Mouse (Mus musculus) right cerebral cortex, postnatal 14 days (tissue): ENCODE data around the gene Myh2.

Experiments
- DNase-seq: peaks from one replicate; pipeline ENCODE4 v3.0.0; 2022

Myh2 gene

DNA sequence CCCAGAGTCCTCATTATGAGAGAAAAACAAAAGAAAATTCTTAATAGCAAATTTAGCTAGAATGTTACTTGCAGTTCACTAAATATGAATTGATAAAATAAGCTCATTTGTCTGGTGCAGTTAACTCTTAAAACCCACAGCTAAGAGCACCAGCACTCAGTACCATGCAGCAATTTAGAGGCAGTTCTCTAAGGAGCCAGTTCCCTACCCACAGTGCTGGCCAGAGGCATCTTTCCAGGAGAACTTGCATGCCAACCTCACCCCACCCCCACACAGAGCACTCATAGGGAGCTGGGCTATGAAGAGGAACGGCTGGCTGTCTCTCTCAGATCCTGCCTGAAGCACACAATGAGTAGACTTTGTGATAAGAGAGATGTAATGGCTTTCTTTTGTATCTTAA, 17.7 kb upstream of the Myh2 start:
- peak; percentile 47 for DNase-seq

DNA sequence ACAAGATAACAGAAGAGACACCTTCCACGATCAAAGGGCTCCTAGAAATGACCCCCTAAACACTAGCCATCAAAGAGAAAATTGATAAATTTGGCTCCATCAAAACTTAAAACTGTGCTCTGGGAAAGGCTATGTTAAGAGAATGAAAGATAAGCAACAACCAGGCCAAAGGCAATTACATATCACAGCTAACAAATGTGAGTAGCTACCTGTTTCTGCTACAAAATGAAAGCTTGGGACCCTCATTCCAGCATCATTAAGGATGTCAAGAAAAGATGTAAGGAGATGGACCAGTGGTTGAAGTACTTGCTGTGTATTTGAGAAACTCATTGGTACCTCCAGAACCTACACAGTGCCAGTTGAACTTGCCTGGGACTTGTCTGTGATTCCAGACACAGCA, 17.0 kb upstream of the Myh2 start:
- DNase-seq: no peak

DNA sequence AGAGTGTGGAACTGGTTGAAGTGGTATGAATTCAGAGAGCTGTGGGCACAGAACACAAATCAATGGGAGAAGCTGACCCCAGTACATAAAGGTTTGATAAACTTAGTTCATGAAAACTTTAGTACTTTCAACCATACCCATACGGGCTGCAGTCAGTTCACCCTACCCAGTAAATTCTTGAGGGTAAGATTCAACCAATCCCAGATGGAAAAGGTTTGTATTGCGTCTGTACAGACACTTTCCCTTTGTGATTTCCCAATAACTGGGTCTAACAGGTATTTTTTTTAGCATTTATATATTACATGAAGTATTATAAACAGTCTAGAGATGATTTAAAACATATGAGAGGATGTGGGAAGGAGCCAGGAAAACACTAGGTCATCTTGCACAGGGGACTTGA, 15.2 kb upstream of the Myh2 start:
- no peak for DNase-seq

DNA sequence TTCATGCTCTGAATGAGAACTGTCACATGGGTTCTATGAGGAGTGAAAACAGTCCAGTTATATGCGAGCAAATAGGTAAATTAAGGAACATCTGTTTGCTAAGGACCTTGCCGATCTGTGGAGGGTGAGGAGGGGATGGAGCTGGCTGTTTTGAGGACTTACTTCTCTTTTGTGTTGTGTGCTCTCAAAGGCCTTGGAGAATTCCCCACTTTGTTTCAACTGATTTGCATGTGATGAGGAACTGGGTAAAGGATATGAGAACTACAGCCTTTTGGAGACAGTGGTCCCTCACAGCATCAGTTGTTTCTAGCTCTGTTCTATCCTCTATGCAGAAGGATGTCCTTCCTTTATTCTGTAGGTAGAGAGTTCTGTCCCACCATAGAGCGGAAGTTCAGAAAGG, 10.7 kb upstream of the Myh2 start:
- no peak for DNase-seq

DNA sequence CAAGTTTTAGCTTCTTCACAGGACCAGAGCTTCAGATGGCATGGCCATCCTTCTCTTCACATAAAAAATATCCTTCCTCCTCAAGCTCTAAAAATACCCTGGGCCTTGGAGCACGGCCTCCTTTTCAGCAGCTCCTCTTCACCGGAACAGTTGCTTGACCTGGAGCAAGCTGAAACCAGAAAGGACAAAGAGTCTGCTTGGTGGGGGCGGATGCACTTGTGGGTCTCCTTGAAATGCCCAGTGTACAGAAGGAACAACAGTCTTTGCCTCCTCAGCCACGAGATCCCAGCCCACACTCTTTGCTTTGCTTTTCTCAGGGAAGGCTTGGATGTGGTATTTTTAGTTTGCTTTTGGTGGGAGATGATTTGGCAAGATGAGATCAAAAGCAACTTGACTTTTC, 7.1 kb upstream of the Myh2 start:
- DNase-seq: no peak

DNA sequence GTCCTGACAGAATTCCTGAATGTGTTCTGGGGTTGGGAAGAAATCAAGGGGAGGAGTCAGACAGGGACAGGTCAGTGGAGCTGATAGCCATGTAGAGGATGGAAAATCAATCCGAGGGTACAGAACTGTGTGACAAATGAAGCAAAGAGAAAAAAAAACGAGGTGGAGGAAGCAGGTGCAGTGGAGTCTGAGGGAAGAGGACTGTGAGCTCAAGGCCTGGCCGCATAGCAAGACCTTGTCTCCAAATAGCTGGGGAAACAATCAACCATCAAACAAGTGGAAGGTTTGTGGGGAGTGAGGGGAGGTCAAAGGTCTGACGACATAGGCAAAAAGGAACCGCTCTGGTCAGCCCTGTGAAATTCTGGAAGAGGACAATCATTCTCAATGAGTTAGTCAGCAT, 6.0 kb upstream of the Myh2 start:
- DNase-seq: no peak

DNA sequence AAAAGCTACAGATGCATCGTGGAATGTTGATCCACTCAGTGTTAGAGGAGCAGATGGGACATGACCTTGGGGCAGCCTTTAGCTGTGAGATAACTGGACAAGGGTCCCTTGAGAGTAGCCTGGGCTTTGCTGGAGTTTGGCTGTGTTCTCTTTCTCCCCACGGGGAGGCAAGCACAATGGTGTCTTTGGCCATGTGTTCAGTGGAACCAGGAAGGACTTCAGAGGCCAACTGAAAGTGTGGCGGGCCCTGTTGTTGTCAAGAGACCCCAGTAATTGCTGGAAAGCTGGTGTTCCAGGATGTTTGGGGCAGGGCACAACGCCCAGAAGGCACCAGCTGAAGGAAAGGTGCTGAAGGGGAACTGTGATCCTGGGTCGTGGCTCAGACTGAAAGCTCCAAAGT, 1.5 kb upstream of the Myh2 start:
- DNase-seq: no peak

DNA sequence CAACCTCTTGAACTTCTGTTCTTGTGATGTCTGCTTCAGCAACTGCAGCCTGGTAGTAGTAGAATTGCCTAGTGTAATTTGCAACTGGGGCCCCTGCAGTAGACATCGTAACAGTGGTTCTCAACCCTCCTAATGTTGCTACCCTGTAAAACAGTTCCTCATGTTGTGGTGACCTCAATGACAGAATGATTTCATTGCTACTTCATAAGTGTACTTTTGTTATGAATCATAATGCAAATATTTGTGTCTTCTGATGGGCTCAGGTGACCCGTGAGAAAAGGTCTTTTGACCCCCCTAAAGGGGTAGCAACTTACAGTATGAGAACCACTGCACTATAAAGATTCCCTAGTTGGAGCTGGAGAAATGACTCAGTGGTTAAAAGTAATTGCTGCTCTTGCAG, 1.6 kb downstream of the Myh2 start:
- DNase-seq: no peak

DNA sequence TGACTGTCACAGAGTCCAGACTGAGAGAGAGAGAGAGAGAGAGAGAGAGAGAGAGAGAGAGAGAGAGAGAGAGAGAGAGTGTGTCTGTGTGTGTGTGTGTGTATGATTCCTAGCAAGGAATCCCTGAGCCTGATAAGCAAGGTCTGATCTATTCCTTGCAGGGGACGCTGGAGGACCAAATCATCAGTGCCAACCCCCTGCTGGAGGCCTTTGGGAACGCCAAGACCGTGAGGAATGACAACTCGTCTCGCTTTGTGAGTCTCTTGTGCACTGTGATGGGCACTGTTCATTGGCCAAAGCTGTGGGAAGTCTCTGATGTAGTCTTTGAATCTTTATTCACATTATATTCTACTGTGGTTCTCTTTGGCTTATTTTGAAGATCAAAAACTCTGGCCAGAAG, 5.5 kb downstream of the Myh2 start:
- no peak for DNase-seq

DNA sequence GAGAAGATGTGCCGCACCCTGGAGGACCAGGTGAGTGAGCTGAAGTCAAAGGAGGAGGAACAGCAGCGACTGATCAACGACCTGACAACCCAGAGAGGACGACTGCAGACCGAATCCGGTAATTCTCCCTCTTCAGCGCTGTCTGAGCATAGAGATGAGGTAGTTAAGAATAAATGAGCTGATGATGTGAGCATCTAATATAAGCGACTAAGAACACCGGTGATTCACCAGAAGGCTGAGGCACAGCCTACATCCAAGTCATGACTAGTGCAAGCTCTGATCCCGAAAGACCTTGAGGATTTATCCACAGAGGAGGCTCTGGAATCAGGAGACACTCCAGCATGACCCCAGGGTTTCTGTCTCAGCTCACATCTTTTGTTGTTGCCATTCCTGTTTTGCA, 19.5 kb downstream of the Myh2 start:
- no peak for DNase-seq

DNA sequence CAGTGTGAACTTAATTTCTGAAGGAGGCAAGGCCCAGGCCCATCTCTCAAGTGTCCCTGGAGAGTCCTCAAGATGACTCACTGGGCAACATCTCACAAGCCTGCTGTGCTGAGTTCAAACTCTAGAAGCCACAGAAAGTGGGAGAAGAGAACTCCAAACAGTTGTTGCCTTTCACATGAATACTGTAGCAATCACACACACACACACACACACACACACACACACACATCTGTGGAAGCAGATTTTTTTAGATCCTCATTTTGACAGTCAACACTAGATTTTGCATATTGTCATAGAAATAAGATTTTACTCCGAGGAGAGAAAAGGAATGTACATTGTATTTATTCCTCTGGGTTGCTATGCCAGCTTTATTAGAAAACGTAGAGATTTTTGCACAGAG, 20.0 kb downstream of the Myh2 start:
- no peak for DNase-seq

DNA sequence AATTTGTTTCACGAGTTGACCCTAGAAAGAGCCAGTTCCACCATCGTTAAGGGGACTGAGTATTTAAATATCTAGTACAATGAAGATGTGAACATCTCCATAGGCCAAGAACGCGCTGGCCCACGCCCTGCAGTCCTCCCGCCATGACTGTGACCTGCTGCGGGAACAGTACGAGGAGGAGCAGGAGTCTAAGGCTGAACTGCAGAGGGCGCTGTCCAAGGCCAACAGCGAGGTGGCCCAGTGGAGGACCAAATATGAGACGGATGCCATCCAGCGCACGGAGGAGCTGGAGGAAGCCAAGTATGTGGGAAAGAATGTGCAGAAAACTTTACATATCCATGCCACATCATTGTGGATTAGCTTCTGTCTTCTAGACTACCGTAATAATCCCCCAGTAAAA, 20.7 kb downstream of the Myh2 start:
- no peak for DNase-seq

DNA sequence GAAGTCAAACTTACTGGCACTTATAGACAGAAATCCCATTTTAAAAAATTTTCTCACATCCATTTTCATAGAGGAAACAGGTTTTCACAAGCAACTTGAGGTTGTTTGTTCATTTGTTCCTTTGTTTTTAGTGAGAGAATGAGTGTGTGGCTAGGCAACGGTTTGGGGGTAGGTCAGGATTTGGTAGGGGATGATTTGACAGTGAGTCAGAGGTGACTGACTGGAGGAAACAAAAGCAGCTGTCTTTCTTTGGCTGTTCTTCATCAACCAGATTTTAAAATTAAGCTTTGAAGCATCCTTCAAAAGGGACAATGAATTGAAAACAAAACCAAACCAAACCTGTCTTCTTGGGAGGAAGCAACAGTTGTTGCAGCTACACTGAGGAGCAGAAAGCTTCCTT, 28.5 kb downstream of the Myh2 start:
- no peak for DNase-seq

DNA sequence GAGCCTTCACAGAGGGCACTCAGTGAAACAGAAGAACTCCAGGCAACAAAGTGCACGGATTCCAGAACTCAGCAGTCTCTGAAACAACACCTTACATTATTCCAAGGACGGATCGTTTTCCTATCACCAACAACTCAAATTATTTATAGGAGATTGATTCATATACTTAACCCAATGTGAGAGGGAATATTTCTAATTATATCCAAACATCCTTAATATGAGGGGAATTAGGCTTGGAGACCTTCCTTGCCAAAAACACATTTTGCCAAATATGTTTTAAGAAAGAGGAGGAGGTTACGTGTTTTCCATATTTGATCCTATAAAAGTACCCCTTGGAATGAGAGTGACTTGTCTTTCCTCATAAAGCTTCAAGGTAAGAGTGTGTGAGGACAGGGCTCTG, 28.9 kb downstream of the Myh2 start, which contains the start of gene Myh1:
Myh1 (plus strand) TSS at position 301 of the 400 bp plus-strand sequence.
- no peak for DNase-seq

DNA sequence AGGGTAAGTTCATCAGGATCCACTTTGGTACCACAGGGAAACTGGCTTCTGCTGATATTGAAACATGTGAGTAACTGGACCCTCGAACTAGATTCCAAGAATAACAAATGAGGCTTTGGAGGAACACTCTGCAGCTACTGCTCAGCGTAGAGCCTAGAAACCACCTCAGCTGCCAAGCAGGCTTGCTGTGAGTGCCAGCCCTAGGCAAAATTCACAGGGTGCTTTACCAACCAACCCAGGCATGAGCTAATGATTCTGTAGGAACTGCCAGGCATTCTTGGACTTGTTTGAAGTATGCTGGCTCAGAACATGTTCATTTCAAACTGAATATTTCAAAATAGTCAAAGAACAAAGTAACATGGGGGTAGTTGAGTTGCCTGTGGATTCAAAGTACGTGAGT, 33.9 kb downstream of the Myh2 start:
- no peak for DNase-seq

DNA sequence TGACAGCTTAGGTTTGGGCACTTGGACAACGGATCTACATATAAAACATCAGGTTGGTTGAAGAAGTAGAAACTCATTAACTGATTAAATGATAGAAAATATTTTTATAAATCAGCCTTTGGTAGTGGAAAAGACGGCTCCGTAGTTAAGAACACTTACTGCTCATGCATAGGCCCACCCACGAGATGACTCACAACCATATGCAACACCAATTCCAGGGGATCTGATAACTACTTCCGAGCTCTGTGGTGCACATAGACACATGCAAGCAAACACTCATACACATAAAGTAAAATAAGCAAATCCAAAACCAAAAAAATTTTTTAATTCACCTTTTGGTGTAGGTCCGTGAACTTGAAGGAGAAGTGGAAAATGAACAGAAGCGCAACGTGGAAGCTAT, 51.0 kb downstream of the Myh2 start:
- DNase-seq: no peak

DNA sequence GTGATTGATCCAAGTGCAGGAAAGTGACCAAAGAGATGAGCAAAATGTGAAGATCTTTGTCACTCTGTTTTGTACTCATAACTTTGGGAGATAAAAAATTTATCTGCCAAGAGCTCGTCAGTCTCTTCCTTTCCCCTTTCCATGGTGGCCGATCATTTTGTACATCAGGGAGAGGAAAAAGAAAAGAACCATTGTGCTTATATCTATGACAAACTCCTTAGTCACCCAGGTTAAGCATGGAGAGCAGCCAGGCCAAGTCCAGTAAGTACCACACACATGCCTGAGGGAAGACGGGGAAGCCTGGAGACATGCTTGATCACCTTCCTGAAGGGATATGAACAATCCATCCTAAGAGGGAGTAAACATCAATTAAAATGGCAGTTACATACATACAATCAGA, 53.6 kb downstream of the Myh2 start:
- DNase-seq: no peak

DNA sequence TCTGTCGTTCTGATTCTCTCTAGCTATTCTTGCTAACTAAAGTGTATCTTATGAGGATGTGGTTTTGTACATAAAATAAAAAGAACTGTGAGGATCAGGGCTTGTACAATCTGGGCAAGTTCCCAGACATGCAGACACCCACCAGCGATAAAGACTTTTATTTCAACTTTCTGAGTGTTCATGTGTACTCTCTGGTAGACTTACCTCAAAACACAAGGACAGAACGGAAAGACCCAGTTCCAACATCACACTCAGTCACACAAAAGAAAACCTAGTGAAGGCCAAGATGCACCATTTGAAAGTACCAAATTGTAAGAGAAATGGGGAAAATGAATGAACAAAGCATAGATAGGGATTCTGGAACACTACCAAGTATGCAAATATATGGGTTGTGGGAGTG, 57.9 kb downstream of the Myh2 start:
- DNase-seq: no peak

DNA sequence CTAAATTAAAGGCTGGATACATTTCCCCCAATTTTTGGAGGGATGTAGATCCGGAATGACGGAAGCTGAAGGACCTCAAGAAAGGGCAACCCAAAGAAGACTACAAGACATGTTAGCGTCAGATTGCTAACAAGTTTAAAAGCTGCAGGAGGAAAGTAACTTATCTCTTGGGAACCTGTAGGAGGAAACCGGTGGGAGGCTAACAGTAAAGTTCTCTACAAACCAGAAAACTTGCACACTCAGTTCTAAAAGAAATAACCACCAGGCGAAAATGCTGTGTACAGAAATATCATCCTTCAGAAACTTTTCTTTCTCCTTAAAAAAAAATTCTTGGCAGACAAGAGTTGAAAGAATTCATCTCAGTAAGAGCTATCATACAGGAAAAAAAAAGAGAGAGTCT, 58.3 kb downstream of the Myh2 start:
- DNase-seq: no peak

DNA sequence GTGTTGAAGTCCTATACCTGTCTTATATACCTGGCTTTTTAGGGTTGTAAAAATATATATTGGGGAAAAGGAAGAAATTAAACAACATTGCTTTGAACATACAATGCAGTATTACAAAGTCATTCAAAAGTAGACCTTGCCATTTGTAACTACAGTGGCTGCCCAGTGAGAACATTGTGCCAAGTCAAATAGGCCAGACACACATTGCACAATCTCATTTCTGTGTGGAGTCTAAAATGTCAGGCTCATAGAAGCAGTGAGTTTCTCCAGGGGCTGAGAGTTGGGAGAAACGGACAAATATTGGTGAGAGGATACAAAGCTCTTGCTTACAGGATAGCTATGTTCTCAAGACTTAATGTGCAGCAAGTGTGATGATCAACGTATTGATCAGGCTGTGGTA, 59.1 kb downstream of the Myh2 start:
- no peak for DNase-seq

DNA sequence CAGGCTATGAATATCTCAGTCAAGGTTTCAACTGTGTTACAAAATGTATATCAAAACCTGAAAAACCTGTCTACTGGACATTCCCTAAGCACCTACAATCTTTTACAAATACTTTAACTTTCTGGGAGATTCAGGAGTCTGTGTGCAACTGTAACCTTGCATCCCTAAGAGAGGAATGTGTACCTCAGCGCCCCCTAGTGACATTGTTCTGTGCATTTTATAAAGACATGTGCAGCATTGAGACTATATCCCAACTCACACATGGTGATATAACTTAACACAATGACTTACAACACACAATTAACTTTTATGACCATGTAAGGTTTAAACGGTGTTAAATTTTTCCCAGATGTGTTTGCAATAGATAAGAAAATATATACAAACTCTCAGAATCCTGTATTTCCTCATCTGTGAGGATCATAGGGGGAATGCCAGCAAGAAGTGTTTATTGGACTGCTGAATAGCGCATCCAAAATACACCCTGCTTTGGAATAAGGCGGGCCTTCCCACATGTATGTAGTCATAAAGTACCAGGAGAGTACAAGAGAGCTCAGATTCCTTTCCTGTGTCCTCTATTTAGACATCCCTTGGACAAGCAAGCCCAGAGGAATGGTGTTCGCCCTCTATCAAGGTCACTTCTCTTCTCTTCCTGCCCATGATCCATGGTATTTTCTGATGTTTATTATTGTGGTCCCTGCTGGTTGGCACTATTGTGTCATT, 65.0 kb downstream of the Myh2 start:
- peak; percentile 65 for DNase-seq

DNA sequence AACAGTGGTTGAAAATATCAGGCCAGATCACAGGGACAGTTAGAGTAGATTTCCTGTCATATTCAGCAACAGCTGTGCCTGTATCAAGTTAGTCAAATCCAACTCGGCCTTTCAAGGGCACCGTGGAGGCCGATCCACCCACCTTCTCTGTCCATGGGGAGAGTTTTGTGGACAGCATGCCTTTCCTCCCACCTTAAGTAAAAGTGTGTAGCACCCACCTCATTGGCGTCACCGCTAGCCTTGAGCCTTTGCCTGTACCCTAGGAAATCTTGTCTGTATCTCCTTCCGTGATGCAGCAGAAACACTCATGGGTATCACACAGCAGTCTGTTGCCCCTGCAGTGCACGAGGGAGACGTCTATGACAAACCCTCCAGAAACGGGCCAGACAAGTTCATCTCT, 66.0 kb downstream of the Myh2 start:
- DNase-seq: no peak

DNA sequence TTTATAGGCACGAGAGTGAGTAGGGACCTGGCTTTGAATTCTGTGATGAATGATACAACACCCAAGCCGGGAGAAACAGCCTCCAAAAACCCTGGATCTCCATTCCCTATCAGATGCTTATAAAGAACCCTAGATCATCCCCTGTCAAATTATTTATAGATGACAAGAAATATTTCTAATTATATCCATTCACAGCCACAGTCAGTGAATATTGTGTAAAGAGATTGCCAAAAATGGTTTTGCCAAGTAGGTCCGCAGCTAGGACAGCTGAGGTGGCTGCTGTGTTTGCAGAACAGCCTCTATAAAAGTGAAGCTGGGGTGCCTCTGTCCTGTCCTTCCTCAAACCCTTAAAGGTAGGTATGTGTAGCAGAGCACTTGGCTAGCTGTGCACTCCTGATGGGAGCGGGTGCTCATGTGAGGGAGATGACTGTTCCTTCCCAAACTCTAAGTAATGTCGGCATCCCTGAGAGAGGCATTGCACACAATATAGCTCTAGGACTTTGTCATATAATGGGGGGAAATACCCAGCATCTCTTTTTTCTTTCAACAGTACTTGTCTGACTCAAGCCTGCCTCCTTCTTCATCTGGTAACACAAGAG, 66.8 kb downstream of the Myh2 start, which contains the start of gene Myh4:
Myh4 (plus strand) TSS at position 549 of the 599 bp plus-strand sequence.
- no peak for DNase-seq

DNA sequence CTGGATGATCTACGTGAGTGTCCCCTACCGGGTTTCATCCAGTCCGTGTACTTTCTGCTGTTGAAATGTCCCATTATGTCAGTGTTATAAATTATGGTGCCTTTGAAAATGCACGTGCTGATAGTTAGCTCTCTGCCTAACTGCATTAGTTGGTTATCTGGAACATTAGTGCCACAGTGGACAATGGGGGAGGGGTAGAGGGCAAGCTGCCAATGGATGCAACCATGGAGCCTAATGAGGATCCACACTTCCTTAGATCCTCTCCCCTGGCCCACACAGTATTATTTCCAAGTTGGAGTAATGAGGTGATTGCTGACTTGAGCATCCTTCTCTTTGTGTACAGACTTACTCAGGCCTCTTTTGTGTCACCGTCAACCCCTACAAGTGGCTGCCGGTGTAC, 70.2 kb downstream of the Myh2 start:
- DNase-seq: no peak
